Mouse (Mus musculus) telencephalon, adult 2 months (tissue): ENCODE measurements at regions not wholly inside any gene's neighbourhood (a gene's known extent, or its start where the extent isn't known, plus 50 kb on each side); places are given as distances from the start of the nearest gene placed in this dataset.

Source experiments
- DNase-seq: peaks from one replicate; pipeline ENCODE4 v3.0.0-alpha.2; 2011; ENCODE audit warnings: low read depth, low spot score

GRCm38 (mm10) chr19:14191820-14192219 is 278.5 kb downstream of the Olfr1505 start:
- DNase-seq = no peak

GRCm38 (mm10) chr19:14197864-14198263 is 284.5 kb downstream of the Olfr1505 start:
- DNase-seq = no peak

GRCm38 (mm10) chr19:14220507-14220909 is 307.2 kb downstream of the Olfr1505 start:
- no peak for DNase-seq

GRCm38 (mm10) chr19:14225061-14225696 is 311.8 kb downstream of the Olfr1505 start:
- DNase-seq = peak; percentile 83

- no peak for DNase-seq
Observed at GRCm38 (mm10) chr19:14225787-14226186, 312.5 kb downstream of the Olfr1505 start.

GRCm38 (mm10) chr19:14226521-14226920 is 313.2 kb downstream of the Olfr1505 start:
- no peak for DNase-seq

GRCm38 (mm10) chr19:14243565-14243964 is 330.2 kb downstream of the Olfr1505 start:
- DNase-seq = no peak

GRCm38 (mm10) chr19:14246973-14247614 is 333.8 kb downstream of the Olfr1505 start:
- no peak for DNase-seq

GRCm38 (mm10) chr19:14247979-14248378 is 334.6 kb downstream of the Olfr1505 start:
- no peak for DNase-seq

- DNase-seq = no peak
Observed at GRCm38 (mm10) chr19:14258621-14259051, 339.2 kb downstream of the Tle4 start.

GRCm38 (mm10) chr19:14259223-14259622 is 338.6 kb downstream of the Tle4 start:
- no peak for DNase-seq

GRCm38 (mm10) chr19:14289331-14289737 is 308.5 kb downstream of the Tle4 start:
- no peak for DNase-seq

GRCm38 (mm10) chr19:14290911-14291310 is 306.9 kb downstream of the Tle4 start:
- DNase-seq = no peak

- no peak for DNase-seq
Observed at GRCm38 (mm10) chr19:14293172-14293571, 304.7 kb downstream of the Tle4 start.

GRCm38 (mm10) chr19:14301176-14301943 is 296.5 kb downstream of the Tle4 start:
- no peak for DNase-seq

- DNase-seq = no peak
Observed at GRCm38 (mm10) chr19:14314301-14314700, 283.6 kb downstream of the Tle4 start.

GRCm38 (mm10) chr19:14319677-14320191 is 278.1 kb downstream of the Tle4 start:
- DNase-seq = no peak

- DNase-seq = no peak
Observed at GRCm38 (mm10) chr19:14325353-14326052, 272.3 kb downstream of the Tle4 start.

GRCm38 (mm10) chr19:14333041-14334012 is 264.5 kb downstream of the Tle4 start:
- no peak for DNase-seq

- DNase-seq = no peak
Observed at GRCm38 (mm10) chr19:14337025-14337424, 260.8 kb downstream of the Tle4 start.

GRCm38 (mm10) chr19:14340759-14341158 is 257.1 kb downstream of the Tle4 start:
- peak; percentile 49 for DNase-seq
